Mouse (Mus musculus) skeletal muscle tissue, postnatal 0 days (tissue): Measurements from ENCODE around the gene Ccdc110. TPM values are rescaled to one million over a fixed set of nuclear protein-coding genes. Genes with fewer than 3 reads are reported as not detected.

ENCODE experiments used
- polyA plus RNA-seq: library from polyadenylated mRNA; unstranded; fragments of >200 nt; fragmentation: Nextera tagmentation; extraction: Ambion mirVana; gene quantifications from 2 replicates; pipeline ENCODE4 v1.2.1, GENCODE M21; 2015

Ccdc110 gene
- polyA plus RNA-seq, result not detected in 2 replicates

GRCm38 (mm10) chr8:45934582-45935014 is at the start of gene Ccdc110:
Gene Ccdc110, plus strand, starts transcription at chr8:45934619.

GRCm38 (mm10) chr8:45885202-45885685 is 49.2 kb upstream of the Ccdc110 start, which contains the start of gene Pdlim3:
Gene Pdlim3, plus strand, starts transcription at chr8:45885461.

DNA sequence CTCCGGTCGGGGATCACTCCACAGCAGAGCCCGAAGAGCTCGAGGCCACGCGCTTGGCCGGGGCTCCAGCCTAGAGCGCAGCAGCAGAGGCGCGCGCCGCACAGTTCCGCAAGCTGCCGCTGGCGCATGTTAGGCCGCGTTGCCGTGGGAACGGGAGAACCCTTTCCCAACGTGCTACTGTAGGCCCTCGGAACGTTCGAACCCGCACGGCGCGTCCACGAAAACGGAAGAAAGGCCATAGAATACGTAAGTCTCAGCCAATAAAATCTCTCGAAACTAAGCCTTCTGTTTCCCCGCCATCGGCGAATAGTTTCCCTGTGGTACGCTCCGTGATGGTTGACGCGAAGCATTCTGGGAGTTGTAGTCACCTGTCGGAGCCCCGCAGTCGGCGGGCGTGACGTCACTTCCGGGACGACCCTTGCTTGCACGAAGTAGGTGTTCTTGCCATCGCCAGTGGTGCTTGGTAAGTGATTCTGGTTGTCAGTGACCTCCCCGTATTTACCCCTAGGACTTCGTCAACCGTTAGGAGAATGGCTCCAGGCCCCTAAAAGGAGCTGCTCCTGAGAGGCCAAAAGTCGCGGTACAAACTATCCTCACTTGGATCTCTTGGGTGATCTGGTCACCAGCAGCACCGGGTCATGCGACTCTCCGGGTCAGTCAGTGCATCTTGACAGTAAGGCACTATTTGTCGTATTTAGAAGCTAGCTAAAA is 40.9 kb downstream of the Ccdc110 start, which contains the start of the genes 1700029J07Rik and Ufsp2:
1700029J07Rik (minus strand) TSS at position 127 of the 711 bp plus-strand sequence.
Ufsp2 (plus strand) TSS at position 403 of the 711 bp plus-strand sequence.

Other genes starting within 250 kb of the Ccdc110 start
- 691 and 863 TPM in 2 replicates for gene Pdlim3, start 49.2 kb upstream of the Ccdc110 start, polyA plus RNA-seq
- 1.2 and 2.1 TPM in 2 replicates for gene 1700029J07Rik, start 40.6 kb downstream of the Ccdc110 start, polyA plus RNA-seq
- gene Ufsp2, start 40.9 kb downstream of the Ccdc110 start, polyA plus RNA-seq, result 55.8 and 56.1 TPM in 2 replicates
- 0.69 and 0.80 TPM in 2 replicates for gene Lrp2bp, start 64.7 kb downstream of the Ccdc110 start, polyA plus RNA-seq
- 4.7 and 7.4 TPM in 2 replicates for gene Ankrd37, start 71.1 kb downstream of the Ccdc110 start, polyA plus RNA-seq
- gene Cfap97, start 217.2 kb downstream of the Ccdc110 start, polyA plus RNA-seq, result 17.2 and 19.2 TPM in 2 replicates
- gene Snx25, start 217.5 kb downstream of the Ccdc110 start, polyA plus RNA-seq, result 3.4 TPM in 2 replicates